Mouse (Mus musculus): ENCODE results near the gene Chchd5. TPM values are rescaled to one million over a fixed set of nuclear protein-coding genes. Genes with fewer than 3 reads are reported as not detected.

The Chchd5 gene
- 27.8 TPM for polyA plus RNA-seq (2017; shearing (Covaris generic))

DNA sequence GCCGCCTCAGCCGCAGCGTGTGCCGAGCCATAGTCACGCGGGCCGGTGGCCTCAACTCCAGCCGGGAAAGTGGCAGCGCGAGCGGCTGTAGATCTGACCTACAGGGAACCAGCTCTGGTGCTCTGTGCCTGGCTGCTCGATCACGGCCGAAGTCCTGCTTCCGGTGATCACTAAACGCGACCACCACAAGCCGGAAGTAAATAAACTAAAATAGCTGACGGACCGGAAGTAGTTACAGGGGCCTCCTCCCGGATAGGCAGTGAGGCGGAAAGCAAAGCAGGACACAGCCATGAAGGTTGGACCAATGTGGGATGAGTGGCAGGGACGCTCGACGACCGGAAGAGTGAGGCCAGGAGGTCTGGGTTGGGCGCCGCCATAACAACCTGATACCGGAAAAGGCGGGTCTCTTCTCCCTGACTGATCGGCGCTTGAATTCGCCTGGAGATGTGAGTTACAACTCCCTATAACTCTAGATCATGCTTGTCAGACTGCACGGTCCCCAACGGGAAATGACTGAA lies at the start of gene Chchd5:
Gene Chchd5 (plus strand): TSS at position 289 of the 518 bp plus-strand sequence.

DNA sequence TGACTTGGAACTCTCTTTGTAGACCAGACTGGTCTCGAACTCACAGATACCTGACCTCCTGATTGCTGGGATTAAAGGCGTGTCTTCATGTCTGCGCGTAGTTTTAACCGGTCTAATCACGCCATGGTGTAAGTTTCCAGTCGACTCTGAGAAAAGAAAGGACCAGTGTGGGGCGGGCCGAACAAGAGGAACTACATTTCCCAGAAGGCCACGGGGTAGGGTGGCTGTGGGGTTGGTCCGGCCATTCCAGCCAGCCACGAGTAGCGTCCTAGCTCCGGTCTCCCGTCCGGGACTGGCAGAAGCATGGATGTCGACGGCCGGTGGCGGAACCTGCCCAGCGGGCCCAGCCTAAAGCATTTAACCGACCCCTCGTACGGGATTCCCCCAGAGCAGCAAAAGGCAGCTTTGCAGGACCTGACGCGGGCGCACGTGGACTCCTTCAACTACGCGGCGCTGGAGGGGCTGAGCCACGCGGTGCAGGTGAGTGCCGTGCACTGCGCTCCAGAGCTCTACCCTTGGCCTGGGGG lies 28.7 kb upstream of the Chchd5 start, which contains the start of gene Polr1b:
Gene Polr1b (plus strand): TSS at position 212 of the 527 bp plus-strand sequence.

Other genes starting within 250 kb of the Chchd5 start
- 12.3 TPM for gene Zc3h8, start 185.6 kb upstream of the Chchd5 start, polyA plus RNA-seq (2017; shearing (Covaris generic))
- 6.8 TPM for gene Zc3h6, start 162.3 kb upstream of the Chchd5 start, polyA plus RNA-seq (2017; shearing (Covaris generic))
- 1.6 TPM for gene Gm10762, start 162.0 kb upstream of the Chchd5 start, polyA plus RNA-seq (2017; shearing (Covaris generic))
- 0.09 TPM for gene Vinac1, start 81.5 kb upstream of the Chchd5 start, polyA plus RNA-seq (2017; shearing (Covaris generic))
- gene Ttl, start 63.8 kb upstream of the Chchd5 start, polyA plus RNA-seq (2017; shearing (Covaris generic)), result 2.4 TPM
- gene Polr1b, start 28.7 kb upstream of the Chchd5 start, polyA plus RNA-seq (2017; shearing (Covaris generic)), result 41.1 TPM
- 80.7 TPM for gene Slc20a1, start 69.1 kb downstream of the Chchd5 start, polyA plus RNA-seq (2017; shearing (Covaris generic))
- gene Ckap2l, start 167.5 kb downstream of the Chchd5 start, polyA plus RNA-seq (2017; shearing (Covaris generic)), result 2.6 TPM
- gene Il1a, start 180.3 kb downstream of the Chchd5 start, polyA plus RNA-seq (2017; shearing (Covaris generic)), result 0.27 TPM
- gene Il1b, start 241.4 kb downstream of the Chchd5 start, polyA plus RNA-seq (2017; shearing (Covaris generic)), result not detected

All from CD4-positive, CD25-positive, alpha-beta regulatory T cell, adult 9 weeks (primary cell).